8 mouse cellular contexts compared by ENCODE assay signal in genomic region chr3:95674812-95675211, GRCm38 (mm10). TPM values are rescaled to one million over a fixed set of nuclear protein-coding genes. Genes with fewer than 3 reads are reported as not detected.
DNase-seq lines count a peak whose midpoint lies in the region; ATAC-seq and TF ChIP-seq lines count a peak whose summit lies in the region.

No protein-coding gene starts in this region.

- TF ChIP-seq POLR2A in cortical plate, adult 2 months (IDR thresholded peaks at IDR 0.05; ENCODE audit: extremely low read depth, insufficient read depth, low read length) = no peak
- TF ChIP-seq POLR2A in small intestine, adult 2 months (IDR thresholded peaks at IDR 0.05; ENCODE audit: low read depth, low read length) = no peak; the same call in 1 of the 2 replicates

- H3K36me3 ChIP-seq in hindbrain, embryonic 14.5 days (replicated peaks; ENCODE audit: control insufficient read depth, insufficient read depth) = no peaks in the 10 kb centered on the region; the same call in 1 of the 2 replicates
- H3K36me3 ChIP-seq in liver, embryonic 11.5 days (ENCODE audit: control insufficient read depth, insufficient read depth, low read length) = no peaks in the 10 kb centered on the region; the same call in 1 of the 2 replicates
- no peaks in the 10 kb centered on the region for H3K36me3 ChIP-seq in small intestine, adult 2 months (ENCODE audit: control insufficient read depth, insufficient read depth, low read length)

- no peak for TF ChIP-seq CTCF in cortical plate, adult 2 months (IDR thresholded peaks at IDR 0.05; ENCODE audit: extremely low read depth, insufficient read depth, low read length)
- TF ChIP-seq CTCF in small intestine, adult 2 months (IDR thresholded peaks at IDR 0.05; ENCODE audit: extremely low read depth, insufficient read length, insufficient replicate concordance, low read depth, low read length) = no peak

- peak overlapping the region; percentile 94 for H3K27ac ChIP-seq in cortical plate, adult 2 months (ENCODE audit: insufficient read depth, low read length)
- H3K27ac ChIP-seq in hindbrain, embryonic 14.5 days = 0 out of 2 replicates have a peak overlapping the region, but pooled peaks have one; percentile 20
- H3K27ac ChIP-seq in liver, embryonic 11.5 days (ENCODE audit: low read depth, low read length) = peak overlapping the region; percentile 87
- peak overlapping the region; percentile 100 for H3K27ac ChIP-seq in small intestine, adult 2 months (ENCODE audit: insufficient read depth, low read depth, low read length)

- ATAC-seq in hindbrain, embryonic 14.5 days (ENCODE audit: low FRiP score) = no peak
- peak; percentile 47 for ATAC-seq in liver, embryonic 11.5 days (replicated peaks; ENCODE audit: low FRiP score)
- no peak for ATAC-seq in granulocyte monocyte progenitor cell, adult 5-6 weeks (replicated peaks; ENCODE audit: poor library complexity, severe bottlenecking)

- H3K4me3 ChIP-seq in cortical plate, adult 2 months (ENCODE audit: insufficient read depth, low read length) = no peak overlapping the region
- H3K4me3 ChIP-seq in hindbrain, embryonic 14.5 days (replicated peaks; ENCODE audit: low read length) = no peak overlapping the region
- peak overlapping the region; percentile 31; the same call in 1 of the 2 replicates for H3K4me3 ChIP-seq in liver, embryonic 11.5 days (ENCODE audit: low read depth, low read length)
- H3K4me3 ChIP-seq in small intestine, adult 2 months (ENCODE audit: low read depth, low read length) = peak overlapping the region; percentile 19

- H3K9me3 ChIP-seq in hindbrain, embryonic 14.5 days (ENCODE audit: control insufficient read depth, low read length) = no peaks in the 10 kb centered on the region
- H3K9me3 ChIP-seq in liver, embryonic 11.5 days (ENCODE audit: control insufficient read depth, low read length) = no peaks in the 10 kb centered on the region

- H3K4me1 ChIP-seq in cortical plate, adult 2 months (ENCODE audit: control insufficient read depth, insufficient read depth, low read length) = no peaks in the 10 kb centered on the region
- no peaks in the 10 kb centered on the region for H3K4me1 ChIP-seq in hindbrain, embryonic 14.5 days (replicated peaks; ENCODE audit: control insufficient read depth, insufficient read depth, low read length)
- H3K4me1 ChIP-seq in liver, embryonic 11.5 days (replicated peaks; ENCODE audit: control insufficient read depth, insufficient read depth, low read length) = peaks cover 55% of the 10 kb centered on the region
- H3K4me1 ChIP-seq in small intestine, adult 2 months (ENCODE audit: control insufficient read depth, insufficient read depth, insufficient read length, low read length) = peaks cover 52% of the 10 kb centered on the region

- H3K4me2 ChIP-seq in hindbrain, embryonic 14.5 days (replicated peaks) = no peak overlapping the region
- peak overlapping the region; percentile 71 for H3K4me2 ChIP-seq in liver, embryonic 11.5 days

- 22% methylated on average over 6 of the region's 6 CpGs for WGBS in hindbrain, embryonic 14.5 days
- WGBS in liver, embryonic 11.5 days = 7% methylated on average over 6 of the region's 6 CpGs
- 3% methylated on average over 6 of the region's 6 CpGs for WGBS in small intestine, adult 2 months

- no peak overlapping the region for H3K9ac ChIP-seq in hindbrain, embryonic 14.5 days
- peak overlapping the region; percentile 66 for H3K9ac ChIP-seq in liver, embryonic 11.5 days (ENCODE audit: low read depth, low read length)

- DNase-seq in embryo, embryonic 10 days (ENCODE audit: low spot score) = peak; percentile 34
- no peak for DNase-seq in embryo, embryonic 11 days
- no peak for DNase-seq in hindbrain, embryonic 14.5 days (ENCODE audit: low spot score)
- DNase-seq in liver, embryonic 11.5 days (ENCODE audit: low spot score) = no peak
- DNase-seq in right cerebral cortex, postnatal 4 days = no peak

- no peaks in the 10 kb centered on the region for H3K27me3 ChIP-seq in hindbrain, embryonic 14.5 days (ENCODE audit: control insufficient read depth, insufficient read depth, low read length)
- H3K27me3 ChIP-seq in liver, embryonic 11.5 days (replicated peaks; ENCODE audit: control insufficient read depth, insufficient read depth, low read length) = no peaks in the 10 kb centered on the region
- no peaks in the 10 kb centered on the region for H3K27me3 ChIP-seq in small intestine, adult 2 months (ENCODE audit: control insufficient read depth, insufficient read depth, low read length)

RNA-seq across cellular contexts. Expression of gene Adamtsl4, which starts 12.9 kb away (rescaled TPM):
- polyA plus RNA-seq in cortical plate, adult 2 months (2012; rRNA removed) = 6.0 and 6.4 TPM in 2 replicates
- polyA plus RNA-seq in hindbrain, embryonic 14.5 days (2014; fragmentation: Nextera tagmentation; extraction: Ambion mirVana) = 0.35 and 1.3 TPM in 2 replicates
- polyA plus RNA-seq in liver, embryonic 11.5 days (2014; fragmentation: Nextera tagmentation; extraction: Ambion mirVana) = 0.38 and 1.2 TPM in 2 replicates
- polyA plus RNA-seq in small intestine, adult 2 months (2012; rRNA removed) = 6.4 and 8.2 TPM in 2 replicates
- total RNA-seq in granulocyte monocyte progenitor cell, adult 5-6 weeks (2014; fragmentation: Nextera tagmentation) = 0.23 and 1.4 TPM in 2 replicates
- 0.17 TPM in 1 of 2 replicates, not detected in the other for total RNA-seq in granulocyte monocyte progenitor cell, adult 5-6 weeks (2017)

RNA-seq across cellular contexts. Expression of gene Mcl1, which starts 16.2 kb away (rescaled TPM):
- polyA plus RNA-seq in cortical plate, adult 2 months (2012; rRNA removed) = 37.7 and 39.5 TPM in 2 replicates
- polyA plus RNA-seq in hindbrain, embryonic 14.5 days (2014; fragmentation: Nextera tagmentation; extraction: Ambion mirVana) = 60.3 and 72.3 TPM in 2 replicates
- polyA plus RNA-seq in liver, embryonic 11.5 days (2014; fragmentation: Nextera tagmentation; extraction: Ambion mirVana) = 52.2 and 57.7 TPM in 2 replicates
- polyA plus RNA-seq in small intestine, adult 2 months (2012; rRNA removed) = 119 and 327 TPM in 2 replicates
- total RNA-seq in granulocyte monocyte progenitor cell, adult 5-6 weeks (2014; fragmentation: Nextera tagmentation) = 88.5 and 94.4 TPM in 2 replicates
- total RNA-seq in granulocyte monocyte progenitor cell, adult 5-6 weeks (2017) = 123 and 124 TPM in 2 replicates

RNA-seq across cellular contexts. Expression of gene Ensa, which starts 50.0 kb away (rescaled TPM):
- 149 and 155 TPM in 2 replicates for polyA plus RNA-seq in cortical plate, adult 2 months (2012; rRNA removed)
- 95.1 and 102 TPM in 2 replicates for polyA plus RNA-seq in hindbrain, embryonic 14.5 days (2014; fragmentation: Nextera tagmentation; extraction: Ambion mirVana)
- 51.3 and 55.8 TPM in 2 replicates for polyA plus RNA-seq in liver, embryonic 11.5 days (2014; fragmentation: Nextera tagmentation; extraction: Ambion mirVana)
- polyA plus RNA-seq in small intestine, adult 2 months (2012; rRNA removed) = 5.2 and 10.1 TPM in 2 replicates
- 44.2 and 44.3 TPM in 2 replicates for total RNA-seq in granulocyte monocyte progenitor cell, adult 5-6 weeks (2014; fragmentation: Nextera tagmentation)
- 47.7 and 63.0 TPM in 2 replicates for total RNA-seq in granulocyte monocyte progenitor cell, adult 5-6 weeks (2017)

Comparison
In these comparisons a context has a peak if more than half of its experiments do, and no peak if none do; other contexts are left out.
1. H3K27ac ChIP-seq: peak in every context shown above with its lines; median percentile 100 in small intestine, adult 2 months; 94 in cortical plate, adult 2 months; 87 in liver, embryonic 11.5 days; 20 in hindbrain, embryonic 14.5 days.
2. H3K4me3 ChIP-seq: peak in liver, embryonic 11.5 days (single experiment) and small intestine, adult 2 months (single experiment); none in cortical plate, adult 2 months (single experiment) and hindbrain, embryonic 14.5 days (single experiment).